Mouse (Mus musculus) stomach, postnatal 0 days (tissue): ENCODE data around the gene Aurkb. TPM values are rescaled to one million over a fixed set of nuclear protein-coding genes. Genes with fewer than 3 reads are reported as not detected.
"Not testable (repeated sequence)": the region's sequence is repeated elsewhere in the genome, so short reads cannot be mapped to it uniquely, and the experiment has no call there.

Experiments
- ATAC-seq: fragments of 200-750 bp; cut with Nextera tagmentation; 2 replicates; pipeline ENCODE4 v1.8.0; 2017; ENCODE audit not compliant: low FRiP score, low TSS enrichment
- DNase-seq: peaks from one replicate; pipeline ENCODE4 v3.0.0-alpha.2; 2016; ENCODE audit warnings: low spot score
- H3K27ac ChIP-seq: fragments of 300-500 bp; sonication (generic); replicated peaks from 2 replicates; pipeline ENCODE4 v1.5.1; 2014; ENCODE audit warnings: mild to moderate bottlenecking, control low read depth
- H3K27me3 ChIP-seq: fragments of 300-500 bp; sonication (generic); 2 replicates; pipeline ENCODE4 v1.6.1; 2014; ENCODE audit warnings: low read length; ENCODE audit not compliant: control insufficient read depth, insufficient read depth
- H3K36me3 ChIP-seq: fragments of 300-500 bp; sonication (generic); 2 replicates; pipeline ENCODE4 v1.6.1; 2014; ENCODE audit warnings: low read length, mixed read lengths; ENCODE audit not compliant: control insufficient read depth, insufficient read depth
- H3K4me1 ChIP-seq: fragments of 300-500 bp; sonication (generic); replicated peaks from 2 replicates; pipeline ENCODE4 v1.6.1; 2014; ENCODE audit warnings: antibody characterized with exemption; ENCODE audit not compliant: control insufficient read depth, insufficient read depth
- H3K4me2 ChIP-seq: fragments of 300-500 bp; sonication (generic); replicated peaks from 2 replicates; pipeline ENCODE4 v1.6.1; 2014; ENCODE audit warnings: low read depth, mild to moderate bottlenecking, control low read depth, moderate library complexity
- H3K4me3 ChIP-seq: fragments of 300-500 bp; sonication (generic); 2 replicates; pipeline ENCODE4 v1.5.1; 2014; ENCODE audit warnings: low read depth, low read length, control low read depth
- H3K9ac ChIP-seq: fragments of 300-500 bp; sonication (generic); 2 replicates; pipeline ENCODE4 v1.6.1; 2014; ENCODE audit warnings: mild to moderate bottlenecking, low read length, control low read depth, mixed read lengths
- H3K9me3 ChIP-seq: fragments of 300-500 bp; sonication (generic); 2 replicates; pipeline ENCODE4 v1.6.1; 2016; ENCODE audit warnings: low read length; ENCODE audit not compliant: control insufficient read depth
- CTCF ChIP-seq: IDR thresholded peaks from 2 replicates; pipeline ENCODE4 v1.5.1; 2016; ENCODE audit warnings: antibody characterized with exemption, low read depth, mild to moderate bottlenecking, moderate library complexity
- EP300 ChIP-seq: optimal IDR thresholded peaks from 2 replicates; pipeline ENCODE3; 2016; ENCODE audit warnings: antibody characterized with exemption
- WGBS: fragments of 180-500 bp; shearing (Covaris S2); extraction: QIAGEN DNeasy Blood & Tissue Kit; methylation state at CpG from one replicate; pipeline ENCODE4 v1.1.7; 2014; 5-methylcytosine and 5-hydroxymethylcytosine counted together
- polyA plus RNA-seq: library from polyadenylated mRNA; unstranded; fragments of >200 nt; fragmentation: Nextera tagmentation; extraction: Ambion mirVana; gene quantifications from 2 replicates; pipeline ENCODE4 v1.2.1, GENCODE M21; 2015

The Aurkb gene
- polyA plus RNA-seq, 1 experiment from 2014 or later, result 34.0 TPM

- no peak for TF ChIP-seq EP300
- no peak; the same call in 1 of the 2 replicates for TF ChIP-seq CTCF
- WGBS, result 9% methylated on average over 38 of the region's 38 CpGs
- peak; percentile 93 for DNase-seq
- no peaks in the 10 kb centered on the region for H3K9me3 ChIP-seq
- H3K27ac ChIP-seq, result peak within 1 kb of the TSS; percentile 58
- H3K4me1 ChIP-seq, result no peaks in the 10 kb centered on the region
- peak; percentile 80 for ATAC-seq
- no peaks in the 10 kb centered on the region for H3K27me3 ChIP-seq
- peak within 1 kb of the TSS; percentile 70 for H3K9ac ChIP-seq
- peak within 1 kb of the TSS; percentile 65 for H3K4me3 ChIP-seq
- peak within 1 kb of the TSS; percentile 71 for H3K4me2 ChIP-seq
- H3K36me3 ChIP-seq, result no peaks in the 10 kb centered on the region
Measured at GRCm38 (mm10) chr11:69008182-69009121, 37.0 kb upstream of the Aurkb start, which contains the start of gene Pfas. Gene Pfas, minus strand, starts transcription at chr11:69008460.

GRCm38 (mm10) chr11:69009508-69009907 lies 35.9 kb upstream of the Aurkb start:
- H3K9me3 ChIP-seq, result no peaks in the 10 kb centered on the region
- H3K36me3 ChIP-seq, result no peaks in the 10 kb centered on the region
- H3K9ac ChIP-seq, result no peak overlapping the region
- no peak for DNase-seq
- H3K4me2 ChIP-seq, result no peak overlapping the region
- no peaks in the 10 kb centered on the region for H3K27me3 ChIP-seq
- H3K27ac ChIP-seq, result no peak overlapping the region
- H3K4me3 ChIP-seq, result no peak overlapping the region
- no peak for ATAC-seq
- H3K4me1 ChIP-seq, result no peaks in the 10 kb centered on the region
- TF ChIP-seq CTCF (no peak), EP300 (no peak)
- WGBS, result 89% methylated on average over 1 of the region's 1 CpGs

GRCm38 (mm10) chr11:69010400-69011323 lies 34.8 kb upstream of the Aurkb start:
- Histone ChIP-seq H3K27me3 (no peaks in the 10 kb centered on the region), H3K27ac (no peak overlapping the region), H3K4me3 (no peak overlapping the region), H3K9me3 (no peaks in the 10 kb centered on the region), H3K36me3 (no peaks in the 10 kb centered on the region), H3K4me1 (no peaks in the 10 kb centered on the region), H3K4me2 (no peak overlapping the region), H3K9ac (no peak overlapping the region)
- 87% methylated on average over 15 of the region's 15 CpGs for WGBS
- TF ChIP-seq EP300 (no peak), CTCF (no peak)
- ATAC-seq, result no peak
- no peak for DNase-seq

GRCm38 (mm10) chr11:69011445-69011844 lies 34.0 kb upstream of the Aurkb start:
- H3K36me3 ChIP-seq, H3K9me3 ChIP-seq, H3K27me3 ChIP-seq, H3K4me1 ChIP-seq, H3K9ac ChIP-seq, DNase-seq, ATAC-seq: not testable (repeated sequence)
- TF ChIP-seq CTCF, result peak; percentile 19
- H3K4me2 ChIP-seq, result peak overlapping the region; percentile 79
- WGBS, result 72% methylated on average over 2 of the region's 2 CpGs
- H3K4me3 ChIP-seq, result peak overlapping the region; percentile 45
- peak overlapping the region; percentile 93 for H3K27ac ChIP-seq

GRCm38 (mm10) chr11:69012071-69012601 lies 33.3 kb upstream of the Aurkb start:
- H3K9ac ChIP-seq, result peak overlapping the region; percentile 66
- peak overlapping the region; percentile 45 for H3K4me3 ChIP-seq
- peak overlapping the region; percentile 93 for H3K27ac ChIP-seq
- ATAC-seq (peak; percentile 78), DNase-seq (peak; percentile 91)
- no peaks in the 10 kb centered on the region for H3K4me1 ChIP-seq
- H3K4me2 ChIP-seq, result peak overlapping the region; percentile 79
- no peak for TF ChIP-seq EP300
- TF ChIP-seq CTCF, result no peak
- no peaks in the 10 kb centered on the region for H3K36me3 ChIP-seq
- WGBS, result under 1% methylated on average over 18 of the region's 18 CpGs
- no peaks in the 10 kb centered on the region for H3K27me3 ChIP-seq
- no peaks in the 10 kb centered on the region for H3K9me3 ChIP-seq
